Mouse (Mus musculus) retina, embryonic 14.5 days (tissue): ENCODE measurements around the gene Ppdpf.
"Not testable (repeated sequence)": the region's sequence is repeated elsewhere in the genome, so short reads cannot be mapped to it uniquely, and the experiment has no call there.

ENCODE experiments used
- DNase-seq: peaks from one replicate; pipeline ENCODE4 v3.0.0-alpha.2; 2015; ENCODE audit warnings: low spot score

Gene Ppdpf

GRCm38 (mm10) chr2:181159091-181159514 lies 27.9 kb upstream of the Ppdpf start:
- DNase-seq = no peak

DNA sequence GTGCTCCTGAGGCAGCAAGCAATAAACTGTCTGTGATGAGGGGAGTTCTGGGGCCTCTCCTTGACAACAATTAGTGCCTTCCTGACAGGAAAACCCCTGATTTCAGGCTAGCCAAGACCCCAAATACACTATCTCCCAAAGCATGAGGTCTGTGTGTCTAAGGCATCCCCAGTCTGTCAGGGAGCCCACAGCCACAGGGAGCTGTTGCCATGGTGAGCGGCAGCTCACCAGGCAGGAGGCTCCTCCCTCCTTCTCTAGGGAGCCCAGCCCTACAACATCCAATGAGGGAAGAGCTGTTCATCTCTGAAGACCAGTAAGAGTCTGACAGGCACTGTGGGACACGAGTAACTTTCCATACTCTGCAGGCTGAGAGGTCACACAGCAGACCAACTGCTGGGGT lies 27.3 kb upstream of the Ppdpf start:
- DNase-seq = peak; percentile 68

GRCm38 (mm10) chr2:181160821-181161220 lies 26.2 kb upstream of the Ppdpf start:
- no peak for DNase-seq

DNA sequence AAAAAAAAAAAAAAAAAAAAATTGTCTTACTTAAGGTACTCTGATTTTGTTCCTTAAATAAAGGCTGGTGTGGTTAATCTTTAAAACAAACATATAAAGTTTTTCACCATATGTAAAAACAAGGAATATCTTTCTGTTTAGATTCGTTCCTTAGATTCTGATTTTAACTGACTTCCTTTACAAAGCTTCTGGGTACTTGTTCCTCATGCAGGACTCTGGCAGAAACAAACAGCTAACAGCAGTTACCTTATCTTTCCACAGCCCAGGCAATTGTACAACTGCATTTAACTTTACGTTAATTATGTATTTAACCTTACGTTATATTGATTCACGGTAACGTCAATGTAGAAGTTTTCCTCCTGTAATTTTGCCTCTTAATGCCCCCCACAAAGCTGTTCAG lies 20.6 kb upstream of the Ppdpf start:
- no peak for DNase-seq

DNA sequence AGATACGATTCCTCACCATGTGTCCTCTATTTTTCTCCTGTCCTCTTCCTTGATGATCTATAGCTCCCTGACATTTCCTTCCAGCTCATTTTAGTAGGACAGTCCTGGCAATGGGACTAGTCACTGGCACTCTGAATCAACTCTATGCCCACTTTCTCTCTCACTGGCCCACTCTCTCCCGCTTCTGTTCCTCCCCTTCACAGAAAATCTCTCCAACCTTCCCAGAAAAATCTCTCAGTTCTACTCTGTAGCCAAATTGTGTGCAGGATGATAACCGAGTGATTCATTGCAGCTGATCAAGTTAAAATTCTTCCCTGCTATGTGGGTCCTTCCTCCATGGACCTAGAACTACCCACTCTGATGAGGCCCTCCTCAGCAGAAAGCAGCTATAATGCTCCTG lies 12.4 kb upstream of the Ppdpf start:
- no peak for DNase-seq

DNA sequence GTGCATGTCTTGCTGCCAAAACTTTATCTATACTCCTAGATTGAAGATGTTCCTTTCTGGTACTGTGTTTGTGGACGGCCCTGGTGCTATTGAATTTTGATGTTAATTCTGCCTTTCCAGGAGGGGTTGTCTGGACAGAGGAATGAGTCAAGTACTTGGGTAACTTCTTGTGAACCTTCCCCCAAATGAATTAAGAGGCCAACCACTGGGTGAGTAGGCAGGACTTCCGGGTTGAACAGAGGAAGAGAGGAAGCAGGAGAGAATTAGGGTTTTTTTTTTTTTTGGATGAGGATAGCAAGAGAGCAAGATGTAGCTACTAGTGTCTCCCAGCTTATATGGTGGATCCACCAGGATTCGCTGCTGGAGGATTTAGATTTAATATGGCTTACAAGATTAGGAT lies 9.0 kb upstream of the Ppdpf start:
- no peak for DNase-seq

DNA sequence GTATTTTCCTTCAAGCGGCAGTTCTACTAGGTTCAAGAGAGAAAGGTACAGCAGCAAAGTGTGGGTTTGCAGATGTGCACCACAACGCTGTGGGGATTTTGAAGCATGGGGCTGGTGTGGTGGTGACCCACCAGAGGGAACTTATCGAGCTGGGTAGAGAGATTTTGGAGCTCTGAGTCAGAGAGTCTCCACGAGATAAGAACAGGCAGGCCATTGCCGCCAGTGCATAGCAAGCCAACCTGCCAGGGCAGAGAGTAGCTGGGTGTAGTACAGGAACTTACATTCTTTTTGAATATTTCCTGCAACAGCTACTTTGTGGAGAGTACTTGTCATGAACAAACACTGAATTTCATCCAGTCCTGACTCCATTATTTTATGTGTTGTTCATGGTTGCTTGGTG lies 8.6 kb upstream of the Ppdpf start:
- no peak for DNase-seq

GRCm38 (mm10) chr2:181180898-181181297 lies 6.1 kb upstream of the Ppdpf start:
- no peak for DNase-seq

DNA sequence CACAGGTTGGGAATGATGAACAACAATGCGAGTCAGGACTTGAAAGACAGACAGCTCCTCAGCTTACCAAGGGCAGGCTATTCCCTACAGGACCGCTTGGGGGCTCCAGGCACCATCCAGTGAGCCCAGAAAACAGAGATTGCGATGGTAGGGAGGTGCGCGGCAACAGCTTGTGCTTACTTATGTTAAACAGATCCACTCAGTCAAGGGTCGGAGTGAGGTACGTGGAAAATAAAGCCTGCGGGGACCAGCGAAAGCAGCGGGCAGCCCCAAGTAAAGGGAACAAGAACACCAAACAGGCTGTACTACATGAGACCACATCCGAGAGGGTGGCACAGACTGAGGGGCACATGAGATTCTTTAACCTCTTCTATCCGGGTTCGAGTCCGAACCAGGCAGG lies 412 bp upstream of the Ppdpf start:
- DNase-seq = peak; percentile 94

DNA sequence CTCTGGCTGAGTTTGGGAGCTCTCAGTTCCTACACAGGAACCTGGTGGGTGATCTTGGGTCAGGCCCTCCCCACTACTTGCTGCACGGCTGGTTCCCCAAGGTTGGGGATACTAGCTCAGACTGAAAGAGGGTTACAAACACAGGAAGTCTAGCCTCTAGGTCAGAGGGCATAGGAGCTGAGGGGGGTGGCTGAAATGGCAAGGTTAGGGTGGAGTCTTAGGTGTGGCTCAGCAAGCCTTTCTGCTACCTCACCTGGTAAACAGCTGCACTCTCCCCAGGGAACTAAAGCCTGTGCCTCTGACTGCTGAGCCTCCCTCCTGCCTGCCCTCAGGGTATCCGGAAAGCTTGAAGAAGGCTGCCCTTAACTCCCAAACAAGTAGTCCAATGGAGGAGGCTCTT lies 1.6 kb downstream of the Ppdpf start:
- no peak for DNase-seq

- DNase-seq = no peak
Measured at GRCm38 (mm10) chr2:181189321-181189720, 2.3 kb downstream of the Ppdpf start.

GRCm38 (mm10) chr2:181191385-181191784 lies 4.3 kb downstream of the Ppdpf start:
- not testable (repeated sequence) for DNase-seq

DNA sequence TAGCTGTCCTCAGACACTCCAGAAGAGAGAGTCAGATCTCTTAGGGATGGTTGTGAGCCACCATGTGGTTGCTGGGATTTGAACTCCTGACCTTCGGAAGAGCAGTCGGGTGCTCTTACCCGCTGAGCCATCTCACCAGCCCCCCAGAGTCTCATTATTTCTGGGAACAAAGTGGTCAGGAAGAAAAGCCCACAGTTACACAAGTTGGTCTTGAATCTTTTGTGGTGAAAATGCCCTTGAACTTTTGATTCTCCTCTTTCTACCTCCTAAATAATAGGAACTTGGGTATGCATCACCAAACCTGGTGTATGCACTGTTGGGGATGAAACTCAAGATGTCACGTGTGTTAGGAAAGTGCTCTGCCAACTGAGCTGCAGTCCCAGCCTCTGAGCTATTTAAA lies 4.9 kb downstream of the Ppdpf start:
- no peak for DNase-seq

DNA sequence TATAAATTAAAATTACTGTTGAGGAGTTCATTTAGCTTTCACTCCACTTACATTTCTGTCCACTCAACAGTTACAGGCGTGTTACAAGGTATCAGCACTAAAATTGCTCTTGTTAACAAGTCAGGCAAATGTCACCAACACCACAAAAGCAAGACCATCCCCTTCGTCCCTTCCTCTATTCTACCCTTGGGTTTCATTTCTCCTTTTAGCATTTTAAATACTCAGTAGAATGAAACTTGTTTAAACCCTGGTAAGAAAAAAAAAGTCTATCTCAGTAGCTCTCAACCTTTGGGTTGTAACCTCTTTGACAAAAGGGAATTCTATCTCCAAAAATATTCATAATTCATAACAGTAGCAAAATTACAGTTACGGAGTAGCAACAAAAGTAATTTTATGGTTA lies 6.0 kb downstream of the Ppdpf start:
- no peak for DNase-seq

DNA sequence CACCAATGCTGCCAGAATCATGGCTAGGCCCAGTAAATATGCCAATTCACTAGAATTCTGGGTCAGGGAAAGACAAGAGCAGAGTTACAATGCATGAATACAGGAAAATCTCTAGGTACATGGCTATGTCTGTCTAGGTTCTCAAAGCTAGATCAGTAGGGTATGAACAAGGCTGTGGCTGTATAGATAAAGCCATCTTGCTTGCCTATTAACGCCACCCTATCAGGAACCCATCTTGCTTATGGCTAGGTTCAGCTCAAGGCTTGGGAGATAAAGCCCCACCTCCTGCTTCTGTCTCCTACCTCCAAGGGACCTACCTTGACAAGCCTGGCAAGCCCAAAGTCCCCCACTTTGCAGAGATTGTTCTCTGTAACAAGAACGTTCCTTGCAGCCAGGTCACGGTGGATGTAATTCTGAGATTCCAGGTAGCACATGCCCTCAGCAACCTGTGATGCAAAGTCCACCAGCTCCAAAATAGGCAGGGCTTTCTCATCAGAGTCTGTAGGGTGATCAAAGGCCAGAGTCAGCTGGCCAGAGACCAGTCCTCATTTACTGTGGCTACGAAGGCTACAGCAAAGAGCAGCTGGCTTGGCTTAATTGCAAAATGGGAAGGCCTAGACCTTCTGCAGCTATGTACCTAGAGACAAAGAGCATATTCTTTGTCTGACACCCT lies 9.7 kb downstream of the Ppdpf start:
- DNase-seq = no peak

- no peak for DNase-seq
Measured at GRCm38 (mm10) chr2:181201606-181202005, 14.6 kb downstream of the Ppdpf start.

- DNase-seq = no peak
Measured at GRCm38 (mm10) chr2:181202422-181202821, 15.4 kb downstream of the Ppdpf start, which contains the start of gene Ptk6. Ptk6 (minus strand) TSS chr2:181202789.

GRCm38 (mm10) chr2:181202886-181203285 lies 15.8 kb downstream of the Ppdpf start:
- no peak for DNase-seq

GRCm38 (mm10) chr2:181205678-181206077 lies 18.6 kb downstream of the Ppdpf start:
- no peak for DNase-seq

DNA sequence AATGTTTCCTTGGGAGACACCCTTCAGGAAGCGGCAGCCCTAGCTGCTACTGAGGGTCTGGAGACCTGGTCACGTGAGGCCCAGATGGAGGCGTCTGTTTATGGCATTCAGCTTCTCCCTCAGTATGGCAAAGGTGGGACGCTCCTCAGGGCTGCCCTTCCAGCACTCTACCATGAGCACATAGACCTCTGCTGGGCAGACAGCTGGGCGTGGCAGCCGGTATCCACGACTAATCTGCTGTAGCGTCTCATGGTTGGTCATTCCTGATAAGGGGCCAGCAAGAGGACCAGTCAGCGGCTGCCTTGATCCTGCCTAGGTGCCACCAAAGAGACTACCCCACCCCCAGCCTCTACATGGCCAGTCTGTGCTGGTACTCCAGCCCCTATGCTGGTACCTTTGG lies 19.1 kb downstream of the Ppdpf start:
- DNase-seq = no peak

DNA sequence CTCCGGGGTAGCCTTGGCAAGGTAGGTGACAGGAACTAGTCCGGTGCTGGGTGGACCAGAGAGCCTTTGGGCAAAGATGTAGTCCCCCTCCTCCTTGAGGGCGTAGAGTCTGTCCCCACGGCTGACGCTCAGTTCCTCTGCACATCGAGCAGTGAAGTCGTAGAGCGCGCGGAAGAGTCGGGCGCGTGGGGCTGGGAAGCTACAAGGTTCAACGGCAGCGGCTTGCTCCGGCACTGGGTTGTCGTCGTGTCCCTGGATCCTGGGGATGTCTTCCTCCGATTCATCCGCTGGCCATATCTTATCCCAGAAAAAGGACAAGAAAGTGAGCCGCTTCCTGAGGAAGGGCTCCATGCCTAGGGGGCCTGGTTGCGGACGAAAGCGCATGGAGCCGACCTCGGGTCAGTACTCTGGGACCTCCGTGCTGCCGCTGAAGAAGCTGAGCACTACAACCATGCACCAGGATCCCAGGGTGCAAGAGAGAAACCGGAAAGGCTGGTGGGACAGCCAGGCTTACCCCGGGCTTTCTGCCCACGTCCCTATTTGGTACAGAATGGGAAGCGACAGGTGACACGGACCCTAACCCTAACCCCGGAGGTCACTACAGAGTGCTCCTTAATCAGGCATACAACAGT lies 25.5 kb downstream of the Ppdpf start:
- no peak for DNase-seq

DNA sequence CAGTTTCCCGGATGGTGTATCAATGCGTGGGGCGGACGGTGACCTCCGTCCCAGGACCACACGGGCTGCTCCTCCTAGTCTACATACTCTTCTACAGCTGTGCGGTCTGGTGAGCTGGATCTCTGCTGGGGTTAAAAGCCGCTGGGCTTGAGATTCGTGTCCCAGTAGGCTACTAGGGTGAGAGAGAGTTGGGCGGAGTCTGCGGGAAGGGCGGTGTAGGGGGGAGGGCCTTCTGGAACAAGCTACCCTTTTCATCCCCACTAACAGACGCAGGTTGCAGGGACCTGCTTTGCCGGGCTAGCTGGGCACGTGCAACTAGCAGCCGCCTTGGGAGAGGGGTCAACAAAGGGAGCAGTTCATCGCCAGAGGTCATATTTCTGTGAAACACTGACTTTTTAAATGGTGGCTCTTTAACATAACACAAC lies 26.0 kb downstream of the Ppdpf start, which contains the start of gene Srms:
Gene Srms, minus strand, starts transcription at position 165 of the 425 bp plus-strand sequence.
- DNase-seq = peak; percentile 21

DNA sequence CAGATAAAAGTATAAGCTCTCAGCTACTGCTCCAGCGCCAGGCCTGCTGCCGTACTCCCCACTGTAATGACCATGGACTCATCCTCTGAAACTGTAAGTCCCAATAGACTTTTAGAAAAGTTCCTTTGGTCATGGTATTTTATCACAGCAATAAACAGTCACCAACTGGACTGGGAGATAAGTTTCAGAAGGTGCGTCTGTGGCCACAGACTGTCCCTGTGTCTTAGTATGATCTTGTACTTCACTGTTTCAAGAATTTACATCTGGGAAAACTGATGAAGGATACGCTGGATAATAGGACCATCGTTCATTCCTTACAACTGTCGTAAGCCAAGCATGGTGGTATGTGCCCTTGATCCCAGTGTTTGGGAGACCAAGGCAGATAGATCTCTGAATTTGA lies 29.0 kb downstream of the Ppdpf start:
- no peak for DNase-seq
